Mouse (Mus musculus) lung, adult 18-20 months (tissue): ENCODE data around the gene Mtf2.
"Not testable (repeated sequence)": the region's sequence is repeated elsewhere in the genome, so short reads cannot be mapped to it uniquely, and the experiment has no call there.

Experiments used
- DNase-seq, 2 experiments: peaks; one replicate each; pipeline ENCODE4 v3.0.0; 2022; ENCODE audit warnings: mixed read lengths in 2 of 2

Gene Mtf2

DNA sequence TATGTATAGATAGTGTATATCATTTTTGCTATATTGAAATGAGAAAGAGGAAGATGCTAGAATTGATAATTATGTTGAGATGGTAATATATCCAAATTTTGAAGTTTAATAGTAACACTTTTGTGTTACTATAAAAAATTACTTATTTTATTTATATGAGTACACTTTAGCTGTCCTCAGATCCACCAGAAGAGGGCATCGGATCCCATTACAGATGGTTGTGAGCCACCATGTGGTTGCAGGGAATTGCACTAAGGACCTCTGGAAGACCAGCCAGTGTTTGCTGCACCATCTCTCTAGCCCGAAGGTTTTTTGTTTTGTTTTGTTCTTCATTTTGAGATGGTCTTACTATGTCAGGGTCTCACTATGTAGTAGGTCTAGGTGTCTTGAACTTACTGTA, 20.0 kb downstream of the Mtf2 start:
- DNase-seq = no peak

GRCm38 (mm10) chr5:108092731-108093130, 27.3 kb downstream of the Mtf2 start:
- DNase-seq = not testable (repeated sequence)

DNA sequence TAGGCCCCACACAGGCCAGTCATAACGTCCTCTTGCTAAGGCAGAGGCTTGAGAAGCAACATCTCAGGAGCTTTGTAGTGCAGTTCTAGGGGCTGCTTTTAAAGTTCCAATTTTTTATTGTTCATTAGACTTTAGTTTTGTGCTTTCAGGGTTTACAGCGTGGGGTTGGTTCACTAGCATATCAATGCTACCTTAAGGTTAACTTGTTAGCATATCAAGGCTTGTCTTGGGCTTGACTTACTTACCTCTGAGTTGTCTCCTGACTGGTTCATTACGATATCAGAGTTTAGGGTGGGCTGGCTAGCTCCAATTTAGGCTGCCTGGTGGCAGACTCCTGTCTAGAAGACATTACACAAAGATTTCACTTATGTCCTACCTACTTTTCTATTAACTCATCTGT, 32.2 kb downstream of the Mtf2 start:
- no peak for DNase-seq

GRCm38 (mm10) chr5:108100196-108100595, 34.7 kb downstream of the Mtf2 start:
- DNase-seq = no peak

GRCm38 (mm10) chr5:108104306-108104705, 38.8 kb downstream of the Mtf2 start:
- no peak for DNase-seq

- DNase-seq = no peak
These were observed 43.9 kb downstream of the Mtf2 start for GRCm38 (mm10) chr5:108109346-108109745.

DNA sequence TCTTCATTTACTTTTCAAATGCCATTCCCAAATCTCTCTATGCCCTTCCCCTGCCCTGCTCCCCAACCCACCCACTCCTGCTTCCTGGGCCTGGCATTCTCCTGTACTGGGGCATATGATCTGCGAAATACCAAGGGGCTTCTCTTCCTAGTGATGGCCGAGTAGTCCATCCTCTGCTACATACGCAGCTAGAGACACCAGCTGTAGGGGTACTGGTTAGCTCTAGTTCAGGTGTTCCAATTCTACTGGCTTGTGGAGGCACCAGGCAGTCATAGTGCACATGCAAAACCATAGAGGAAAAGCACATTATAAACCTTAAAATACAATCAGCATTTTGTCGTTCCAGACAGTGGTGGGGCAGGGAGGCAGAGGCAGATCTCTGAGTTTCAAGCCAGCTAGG, 52.2 kb downstream of the Mtf2 start:
- no peak for DNase-seq

GRCm38 (mm10) chr5:108120221-108120900, 54.9 kb downstream of the Mtf2 start:
- no peak for DNase-seq

- DNase-seq = peak; percentile 66 to 68
These were observed 66.5 kb downstream of the Mtf2 start for GRCm38 (mm10) chr5:108131849-108132440.

GRCm38 (mm10) chr5:108132441-108133243, 67.2 kb downstream of the Mtf2 start, which contains the start of the genes Tmed5 and Ccdc18:
TSS of gene Tmed5 (minus strand) at chr5:108132620.
TSS of gene Ccdc18 (plus strand) at chr5:108132875.
- DNase-seq = peak; percentile 98

DNA sequence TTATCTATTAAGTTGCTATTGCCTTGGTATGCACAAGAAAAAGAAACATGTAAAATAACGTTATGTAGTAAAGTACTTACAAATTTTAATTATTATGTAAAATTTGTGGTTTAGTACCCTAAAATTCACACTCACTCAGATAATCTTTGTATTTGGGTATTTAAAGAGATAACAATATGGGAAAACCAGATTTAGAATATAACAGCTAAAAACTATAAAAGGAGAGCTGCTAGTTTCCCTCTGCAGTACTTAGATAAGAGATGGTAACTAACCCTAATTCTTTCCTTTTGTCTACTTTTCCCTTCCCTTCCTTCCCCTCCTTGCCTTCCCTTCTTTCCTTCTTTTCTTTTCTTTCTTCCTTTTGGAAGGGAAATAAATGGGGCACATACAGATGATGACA, 87.1 kb downstream of the Mtf2 start:
- DNase-seq = no peak
